Mouse (Mus musculus): ENCODE data around the gene Elac2.

Elac2 gene

GRCm38 (mm10) chr11:64978720-64979488 lies at the start of gene Elac2:
Gene Elac2, plus strand, starts transcription at chr11:64979038.
- peak; percentile 95 for DNase-seq

- no peak for DNase-seq
Measured at GRCm38 (mm10) chr11:64929130-64929529, 49.7 kb upstream of the Elac2 start.

GRCm38 (mm10) chr11:64931060-64931770 lies 47.6 kb upstream of the Elac2 start:
- no peak for DNase-seq

- DNase-seq: no peak
Measured at GRCm38 (mm10) chr11:64937226-64937625, 41.6 kb upstream of the Elac2 start.

GRCm38 (mm10) chr11:64941193-64941592 lies 37.6 kb upstream of the Elac2 start:
- DNase-seq: no peak

GRCm38 (mm10) chr11:64949782-64950181 lies 29.1 kb upstream of the Elac2 start:
- no peak for DNase-seq

- DNase-seq: no peak
Measured at GRCm38 (mm10) chr11:64956962-64957729, 21.7 kb upstream of the Elac2 start.

GRCm38 (mm10) chr11:64962629-64963028 lies 16.2 kb upstream of the Elac2 start:
- DNase-seq: no peak

- DNase-seq: peak; percentile 71
Measured at GRCm38 (mm10) chr11:64968507-64968906, 10.3 kb upstream of the Elac2 start.

GRCm38 (mm10) chr11:64968939-64969342 lies 9.9 kb upstream of the Elac2 start:
- no peak for DNase-seq

- DNase-seq: no peak
Measured at GRCm38 (mm10) chr11:64971471-64971988, 7.3 kb upstream of the Elac2 start.

- no peak for DNase-seq
Measured at GRCm38 (mm10) chr11:64972418-64972817, 6.4 kb upstream of the Elac2 start.

- DNase-seq: no peak
Measured at GRCm38 (mm10) chr11:64979489-64979845, 629 bp downstream of the Elac2 start.

- no peak for DNase-seq
Measured at GRCm38 (mm10) chr11:64988556-64988955, 9.7 kb downstream of the Elac2 start.

GRCm38 (mm10) chr11:64998439-64998838 lies 19.6 kb downstream of the Elac2 start:
- no peak for DNase-seq

GRCm38 (mm10) chr11:64999685-65000084 lies 20.8 kb downstream of the Elac2 start:
- DNase-seq: no peak

- no peak for DNase-seq
Measured at GRCm38 (mm10) chr11:65001729-65002128, 22.9 kb downstream of the Elac2 start.

- DNase-seq: no peak
Measured at GRCm38 (mm10) chr11:65003611-65004010, 24.8 kb downstream of the Elac2 start.

- DNase-seq: peak; percentile 62
Measured at GRCm38 (mm10) chr11:65004836-65005235, 26.0 kb downstream of the Elac2 start.

- DNase-seq: no peak
Measured at GRCm38 (mm10) chr11:65006047-65006446, 27.2 kb downstream of the Elac2 start.

- no peak for DNase-seq
Measured at GRCm38 (mm10) chr11:65013906-65014305, 35.1 kb downstream of the Elac2 start.

- DNase-seq: no peak
Measured at GRCm38 (mm10) chr11:65016754-65017153, 37.9 kb downstream of the Elac2 start.

GRCm38 (mm10) chr11:65020744-65021143 lies 41.9 kb downstream of the Elac2 start:
- DNase-seq: no peak

Data from lung, postnatal 14 days (tissue).